Mouse (Mus musculus) skeletal muscle tissue, postnatal 0 days (tissue): ENCODE measurements around the gene Ubxn11. TPM values are rescaled to one million over a fixed set of nuclear protein-coding genes. Genes with fewer than 3 reads are reported as not detected.

Experiments
- polyA plus RNA-seq: library from polyadenylated mRNA; unstranded; fragments of >200 nt; fragmentation: Nextera tagmentation; extraction: Ambion mirVana; gene quantifications from 2 replicates; pipeline ENCODE4 v1.2.1, GENCODE M21; 2015

Ubxn11 gene
- polyA plus RNA-seq, result 1.6 and 2.8 TPM in 2 replicates

GRCm38 (mm10) chr4:134101979-134102741 is at the start of gene Ubxn11:
Gene Ubxn11 (plus strand): TSS chr4:134102570.

GRCm38 (mm10) chr4:134053538-134053937 is 48.8 kb upstream of the Ubxn11 start, which contains the start of gene Zfp683:
Gene Zfp683 (plus strand): TSS chr4:134053838.

GRCm38 (mm10) chr4:134060135-134060865 is 42.1 kb upstream of the Ubxn11 start, which contains the start of gene Crybg2:
Gene Crybg2 (plus strand): TSS chr4:134060815.

GRCm38 (mm10) chr4:134094923-134095547 is 7.3 kb upstream of the Ubxn11 start, which contains the start of gene Cd52:
Gene Cd52 (minus strand): TSS chr4:134095082.

GRCm38 (mm10) chr4:134128221-134128982 is 26.0 kb downstream of the Ubxn11 start, which contains the start of gene Sh3bgrl3:
Gene Sh3bgrl3 (minus strand): TSS chr4:134128789.

Other genes with a start within 250 kb of the Ubxn11 start
- gene Rps6ka1, start 214.8 kb upstream of the Ubxn11 start, polyA plus RNA-seq, result 5.4 and 6.8 TPM in 2 replicates
- 815 and 979 TPM in 2 replicates for gene Hmgn2, start 133.9 kb upstream of the Ubxn11 start, polyA plus RNA-seq
- 19.4 and 25.8 TPM in 2 replicates for gene Dhdds, start 101.7 kb upstream of the Ubxn11 start, polyA plus RNA-seq
- gene Lin28a, start 83.7 kb upstream of the Ubxn11 start, polyA plus RNA-seq, result 0.49 and 0.50 TPM in 2 replicates
- gene Zfp683, start 48.7 kb upstream of the Ubxn11 start, polyA plus RNA-seq, result not detected in 2 replicates
- 0.65 TPM in 1 of 2 replicates, not detected in the other for gene Crybg2, start 41.8 kb upstream of the Ubxn11 start, polyA plus RNA-seq
- 8.2 and 9.0 TPM in 2 replicates for gene Cd52, start 7.5 kb upstream of the Ubxn11 start, polyA plus RNA-seq
- gene Sh3bgrl3, start 26.2 kb downstream of the Ubxn11 start, polyA plus RNA-seq, result 149 and 187 TPM in 2 replicates
- 45.7 and 53.9 TPM in 2 replicates for gene Cep85, start 84.5 kb downstream of the Ubxn11 start, polyA plus RNA-seq
- gene Gm7534, start 100.4 kb downstream of the Ubxn11 start, polyA plus RNA-seq, result not detected in 2 replicates
- not detected in 2 replicates for gene Catsper4, start 124.8 kb downstream of the Ubxn11 start, polyA plus RNA-seq
- gene Cnksr1, start 135.8 kb downstream of the Ubxn11 start, polyA plus RNA-seq, result 2.6 and 5.2 TPM in 2 replicates
- gene E130218I03Rik, start 141.1 kb downstream of the Ubxn11 start, polyA plus RNA-seq, result 0.44 TPM in 1 of 2 replicates, not detected in the other
- 5.9 and 6.9 TPM in 2 replicates for gene Zfp593, start 143.0 kb downstream of the Ubxn11 start, polyA plus RNA-seq
- gene Gm30191, start 144.4 kb downstream of the Ubxn11 start, polyA plus RNA-seq, result not detected in 2 replicates
- 5.0 and 5.7 TPM in 2 replicates for gene Grrp1, start 151.5 kb downstream of the Ubxn11 start, polyA plus RNA-seq
- gene Pdik1l, start 185.3 kb downstream of the Ubxn11 start, polyA plus RNA-seq, result 5.7 and 5.8 TPM in 2 replicates
- gene Trim63, start 212.6 kb downstream of the Ubxn11 start, polyA plus RNA-seq, result 53.6 and 64.2 TPM in 2 replicates
- gene Slc30a2, start 240.6 kb downstream of the Ubxn11 start, polyA plus RNA-seq, result 0.33 and 0.44 TPM in 2 replicates